Comparison of ENCODE assay signal across 7 mouse cellular contexts in genomic region chr9:35360139-35361100, GRCm38 (mm10).
DNase-seq lines count a peak whose midpoint lies in the region; ATAC-seq and TF ChIP-seq lines count a peak whose summit lies in the region.

No protein-coding gene starts in this region.

- DNase-seq in adipocyte (ENCODE audit: low spot score), result peak; percentile 45
- peak; percentile 19 to 23 for DNase-seq in frontal cortex, postnatal 36 days (ENCODE audit: low spot score in 2 of 2)
- no peak for DNase-seq in intestine, embryonic 14.5 days (ENCODE audit: low spot score)
- peak; percentile 83 for DNase-seq in left cerebral cortex, postnatal 4 days
- DNase-seq in right cerebral cortex, postnatal 25 days, result peak; percentile 16

- no peak for TF ChIP-seq CTCF in C2C12 (IDR thresholded peaks at IDR 0.05; ENCODE audit: control insufficient read depth, insufficient read depth, insufficient read length)

- H3K4me1 ChIP-seq in intestine, embryonic 14.5 days (replicated peaks; ENCODE audit: control insufficient read depth, insufficient read depth, low read length), result peaks cover 34% of the 10 kb centered on the region

- intact Hi-C loops in left cerebral cortex, postnatal 4 days (cut with DNase I), result no loop called here

- peak overlapping the region; percentile 66 for H3K27ac ChIP-seq in intestine, embryonic 14.5 days (ENCODE audit: low read depth)

- 33% methylated on average over 6 of the region's 6 CpGs for WGBS in intestine, embryonic 14.5 days

- H3K9ac ChIP-seq in intestine, embryonic 14.5 days (ENCODE audit: low read length), result no peak overlapping the region

- H3K4me2 ChIP-seq in intestine, embryonic 14.5 days (ENCODE audit: low read length), result no peak overlapping the region

- H3K9me3 ChIP-seq in intestine, embryonic 14.5 days (ENCODE audit: control insufficient read depth, low read length), result no peaks in the 10 kb centered on the region

- no peaks in the 10 kb centered on the region for H3K36me3 ChIP-seq in C2C12 (ENCODE audit: control insufficient read depth, insufficient read depth)
- H3K36me3 ChIP-seq in intestine, embryonic 14.5 days (ENCODE audit: control insufficient read depth, insufficient read depth, low read length), result no peaks in the 10 kb centered on the region

- no peak overlapping the region for H3K4me3 ChIP-seq in C2C12 (ENCODE audit: insufficient read depth, poor library complexity, severe bottlenecking)
- no peak overlapping the region for H3K4me3 ChIP-seq in intestine, embryonic 14.5 days (ENCODE audit: low read depth, low read length)

- no peaks in the 10 kb centered on the region for H3K79me3 ChIP-seq in C2C12 (ENCODE audit: low read depth)

- H3K79me2 ChIP-seq in C2C12 (ENCODE audit: control insufficient read depth, insufficient read depth), result no peaks in the 10 kb centered on the region

- no peaks in the 10 kb centered on the region for H3K27me3 ChIP-seq in C2C12 (ENCODE audit: control insufficient read depth, insufficient read depth, insufficient read length)
- H3K27me3 ChIP-seq in intestine, embryonic 14.5 days (replicated peaks; ENCODE audit: control insufficient read depth, insufficient read depth, low read length), result no peaks in the 10 kb centered on the region

- H3ac ChIP-seq in C2C12 (ENCODE audit: control insufficient read depth, insufficient read length, low read depth), result peak overlapping the region; percentile 22

- ATAC-seq in intestine, embryonic 14.5 days (replicated peaks; ENCODE audit: low FRiP score, low TSS enrichment, low read depth), result 0 out of 2 replicates have a peak, but pooled peaks have one; percentile 24
- ATAC-seq in erythroblast, adult 5-6 weeks (replicated peaks; ENCODE audit: low FRiP score, poor library complexity, severe bottlenecking), result no peak

TF ChIP-seq in C2C12, 6 proteins besides CTCF, POLR2A, EP300 and RAD21:
- TF ChIP-seq FOSL1 (IDR thresholded peaks at IDR 0.05; ENCODE audit: insufficient read depth, low read length, poor library complexity, severe bottlenecking) (no peak), MYOD1 (IDR thresholded peaks at IDR 0.05; ENCODE audit: control insufficient read depth, insufficient read length, low read depth) (peak; percentile 60)
